Mouse (Mus musculus): ENCODE results near the gene Itch. TPM values are rescaled to one million over a fixed set of nuclear protein-coding genes. Genes with fewer than 3 reads are reported as not detected.
A peak's percentile ranks its signal among the peaks of the same experiment; 100 is the strongest.

The Itch gene
- total and polyA plus RNA-seq, 3 experiments, result 15.2 to 53.6 (median 18.1) TPM

DNA sequence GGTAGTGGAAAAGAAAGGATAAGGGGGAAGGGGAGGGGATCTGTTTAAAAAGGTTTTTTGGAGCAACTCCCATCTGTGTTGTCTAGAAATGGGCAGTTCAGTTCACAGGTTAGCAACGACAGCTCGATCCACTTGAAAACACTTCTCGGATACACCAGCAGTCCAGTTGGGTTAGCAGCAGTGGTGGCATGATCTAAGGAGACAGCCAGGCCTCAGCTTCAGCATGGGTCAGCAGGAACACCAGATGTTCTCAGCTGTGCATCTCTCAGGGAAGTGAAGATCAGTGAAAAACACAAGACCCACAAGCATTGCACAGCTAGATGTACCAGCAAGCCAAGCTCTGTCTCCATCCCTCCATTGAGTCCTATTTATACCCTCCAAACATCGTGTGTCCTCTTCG, 47.0 kb upstream of the Itch start:
- Histone ChIP-seq H3K9ac (ENCODE audit: control insufficient read depth, low read depth, low read length, poor library complexity, severe bottlenecking) (no peak overlapping the region), H3K9me3 (replicated peaks; ENCODE audit: insufficient read depth, low read length) (no peaks in the 10 kb centered on the region), H3K27ac (ENCODE audit: control insufficient read depth, low read depth, low read length) (no peak overlapping the region), H3K4me3 (ENCODE audit: control insufficient read depth in 1 of 2, insufficient read depth in 1 of 2, low read depth in 2 of 2, low read length in 2 of 2) (no peak overlapping the region), H3K79me2 (ENCODE audit: control insufficient read depth, insufficient read depth, low read length, poor library complexity) (no peaks in the 10 kb centered on the region), H3K36me3 (ENCODE audit: control insufficient read depth in 1 of 2, insufficient read depth in 2 of 2, low read length in 2 of 2) (peaks cover 0 to 14% of the 10 kb centered on the region in 2 experiments; a peak in 2 of 4 replicates), H3K27me3 (ENCODE audit: control insufficient read depth in 1 of 2, insufficient read depth in 2 of 2, low read length in 2 of 2) (no peaks in the 10 kb centered on the region), H3K4me1 (ENCODE audit: control insufficient read depth in 1 of 2, insufficient read depth in 2 of 2, low read length in 2 of 2) (peaks cover 6 to 18% of the 10 kb centered on the region in 2 experiments)
- TF ChIP-seq MXI1 (IDR thresholded peaks at IDR 0.05; ENCODE audit: low read depth, low read length), result no peak
- no peak for TF ChIP-seq USF1 (IDR thresholded peaks at IDR 0.05; ENCODE audit: low read depth, low read length)
- TF ChIP-seq POLR2AphosphoS5 (IDR thresholded peaks at IDR 0.05; ENCODE audit: borderline replicate concordance, low read depth, low read length), result no peak
- no peak for TF ChIP-seq E2F4 (IDR thresholded peaks at IDR 0.05; ENCODE audit: borderline replicate concordance, low read depth, low read length)
- TF ChIP-seq EP300 (IDR thresholded peaks at IDR 0.05; ENCODE audit: low read depth in 1 of 2, low read length in 2 of 2), result no peak
- TF ChIP-seq NRF1 (IDR thresholded peaks at IDR 0.05; ENCODE audit: insufficient read depth, low read depth, low read length, poor library complexity, severe bottlenecking), result no peak
- no peak for TF ChIP-seq ZKSCAN1 (IDR thresholded peaks at IDR 0.05; ENCODE audit: low read depth, low read length)
- no peak for TF ChIP-seq TBP (IDR thresholded peaks at IDR 0.05; ENCODE audit: low read depth, low read length)
- no peak for TF ChIP-seq RAD21 (IDR thresholded peaks at IDR 0.05; ENCODE audit: low read depth, low read length)
- no peak for TF ChIP-seq JUND (IDR thresholded peaks at IDR 0.05; ENCODE audit: low read depth, low read length)
- no peak for DNase-seq (ENCODE audit: low read depth, low spot score)

DNA sequence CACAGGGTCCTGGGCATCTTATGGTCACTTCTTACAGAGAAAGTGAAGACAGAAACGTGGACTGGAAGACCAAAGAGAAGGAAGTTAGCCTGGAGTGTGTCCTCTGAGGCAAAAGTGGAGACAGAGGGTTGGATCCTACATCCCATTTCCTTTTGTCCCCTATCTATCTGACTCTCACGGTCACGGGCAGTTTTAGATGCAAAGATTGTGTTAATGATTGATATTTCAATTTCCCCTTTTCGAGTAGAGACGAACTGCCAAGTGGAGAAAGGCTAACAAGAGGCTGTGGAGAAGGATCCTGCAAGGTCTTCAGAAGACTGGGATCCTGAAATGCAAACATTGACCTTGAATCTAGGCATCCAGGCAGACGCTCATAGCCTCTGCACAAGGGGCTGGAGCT, 45.0 kb upstream of the Itch start:
- Histone ChIP-seq H3K79me2 (ENCODE audit: control insufficient read depth, insufficient read depth, low read length, poor library complexity) (no peaks in the 10 kb centered on the region), H3K27me3 (ENCODE audit: control insufficient read depth in 1 of 2, insufficient read depth in 2 of 2, low read length in 2 of 2) (no peaks in the 10 kb centered on the region), H3K36me3 (ENCODE audit: control insufficient read depth in 1 of 2, insufficient read depth in 2 of 2, low read length in 2 of 2) (peaks cover 0 to 29% of the 10 kb centered on the region in 2 experiments; a peak in 2 of 4 replicates), H3K27ac (ENCODE audit: control insufficient read depth, low read depth, low read length) (no peak overlapping the region), H3K9ac (ENCODE audit: control insufficient read depth, low read depth, low read length, poor library complexity, severe bottlenecking) (no peak overlapping the region), H3K4me3 (ENCODE audit: control insufficient read depth in 1 of 2, insufficient read depth in 1 of 2, low read depth in 2 of 2, low read length in 2 of 2) (peak overlapping the region in 1 of 2 experiments; percentile 8; a peak in 2 of 4 replicates), H3K9me3 (replicated peaks; ENCODE audit: insufficient read depth, low read length) (no peaks in the 10 kb centered on the region), H3K4me1 (ENCODE audit: control insufficient read depth in 1 of 2, insufficient read depth in 2 of 2, low read length in 2 of 2) (peaks cover 22 to 29% of the 10 kb centered on the region in 2 experiments)
- TF ChIP-seq NELFE (IDR thresholded peaks at IDR 0.05; ENCODE audit: low read depth, low read length) (no peak), MAX (IDR thresholded peaks at IDR 0.05; ENCODE audit: low read length) (no peak), GATA1 (IDR thresholded peaks at IDR 0.05; ENCODE audit: low read depth, low read length) (peak; percentile 54), ZKSCAN1 (IDR thresholded peaks at IDR 0.05; ENCODE audit: low read depth, low read length) (no peak), ETS1 (IDR thresholded peaks at IDR 0.05; ENCODE audit: low read depth, low read length) (0 out of 2 replicates have a peak, but pooled peaks have one; percentile 8), KAT2A (conservative IDR thresholded peaks at IDR 0.05; ENCODE audit: low read depth, low read length) (no peak), EP300 (IDR thresholded peaks at IDR 0.05; ENCODE audit: low read depth in 1 of 2, low read length in 2 of 2) (peak; percentile 23 to 31; a peak in 1 of 4 replicates), MXI1 (IDR thresholded peaks at IDR 0.05; ENCODE audit: low read depth, low read length) (no peak), HCFC1 (IDR thresholded peaks at IDR 0.05; ENCODE audit: low read depth, low read length) (no peak), BHLHE40 (IDR thresholded peaks at IDR 0.05; ENCODE audit: borderline replicate concordance, low read depth, low read length) (peak; percentile 88), POLR2A (IDR thresholded peaks at IDR 0.05; ENCODE audit: control insufficient read depth in 1 of 2, insufficient read depth in 1 of 2, low read depth in 1 of 2, low read length in 2 of 2, poor library complexity in 1 of 2) (no peak), POLR2AphosphoS2 (IDR thresholded peaks at IDR 0.05; ENCODE audit: low read length) (no peak), TCF12 (IDR thresholded peaks at IDR 0.05; ENCODE audit: low read depth, low read length) (no peak), E2F4 (IDR thresholded peaks at IDR 0.05; ENCODE audit: borderline replicate concordance, low read depth, low read length) (no peak)
- DNase-seq (ENCODE audit: low read depth, low spot score), result peak; percentile 36
